Mouse (Mus musculus) heart, postnatal 0 days (tissue): Measurements from ENCODE around the gene Gm11634. TPM values are rescaled to one million over a fixed set of nuclear protein-coding genes. Genes with fewer than 3 reads are reported as not detected.
"Not testable (repeated sequence)": the region's sequence is repeated elsewhere in the genome, so short reads cannot be mapped to it uniquely, and the experiment has no call there.

Experiments used
- ATAC-seq: fragments of 200-750 bp; cut with Nextera tagmentation; 2 replicates; pipeline ENCODE4 v1.8.0; 2017; ENCODE audit warnings: low read depth, moderate number of reproducible peaks, moderate library complexity; ENCODE audit not compliant: insufficient read depth
- DNase-seq: peaks from one replicate; pipeline ENCODE4 v3.0.0-alpha.2; 2016; ENCODE audit warnings: low spot score
- H3K27ac ChIP-seq: fragments of 300-500 bp; sonication (generic); 2 replicates; pipeline ENCODE4 v1.5.1; 2014; ENCODE audit warnings: low read depth, mild to moderate bottlenecking
- H3K27me3 ChIP-seq: fragments of 300-500 bp; sonication (generic); 2 replicates; pipeline ENCODE4 v1.6.1; 2014; ENCODE audit warnings: low read length, mixed read lengths; ENCODE audit not compliant: control insufficient read depth, insufficient read depth
- H3K36me3 ChIP-seq: fragments of 300-500 bp; sonication (generic); replicated peaks from 2 replicates; pipeline ENCODE4 v1.6.1; 2014; ENCODE audit warnings: low read length, mixed read lengths; ENCODE audit not compliant: control insufficient read depth, insufficient read depth
- H3K4me1 ChIP-seq: fragments of 300-500 bp; sonication (generic); 2 replicates; pipeline ENCODE4 v1.6.1; 2014; ENCODE audit warnings: antibody characterized with exemption; ENCODE audit not compliant: control insufficient read depth, insufficient read depth
- H3K4me2 ChIP-seq: fragments of 300-500 bp; sonication (generic); 2 replicates; pipeline ENCODE4 v1.6.1; 2014; ENCODE audit warnings: low read depth, mild to moderate bottlenecking, low read length, moderate library complexity
- H3K4me3 ChIP-seq: fragments of 300-500 bp; sonication (generic); 2 replicates; pipeline ENCODE4 v1.5.1; 2014; ENCODE audit warnings: low read depth, low read length
- H3K9ac ChIP-seq: fragments of 300-500 bp; sonication (generic); replicated peaks from 2 replicates; pipeline ENCODE4 v1.6.1; 2014; ENCODE audit warnings: low read depth, low read length, mixed read lengths
- H3K9me3 ChIP-seq: fragments of 300-500 bp; sonication (generic); replicated peaks from 2 replicates; pipeline ENCODE4 v1.6.1; 2016; ENCODE audit warnings: low read length; ENCODE audit not compliant: control insufficient read depth
- CTCF ChIP-seq: IDR thresholded peaks from 2 replicates; pipeline ENCODE4 v1.5.1; 2016; ENCODE audit warnings: antibody characterized with exemption, control low read depth, low read depth
- EP300 ChIP-seq: IDR thresholded peaks from 2 replicates; pipeline ENCODE4 v1.6.1; 2016; ENCODE audit warnings: antibody characterized with exemption, low read depth
- WGBS: fragments of 180-500 bp; shearing (Covaris S2); extraction: QIAGEN DNeasy Blood & Tissue Kit; methylation state at CpG from one replicate; pipeline ENCODE4 v1.1.7; 2014; 5-methylcytosine and 5-hydroxymethylcytosine counted together
- polyA plus RNA-seq: library from polyadenylated mRNA; unstranded; fragments of >200 nt; fragmentation: Nextera tagmentation; extraction: Ambion mirVana; gene quantifications from 2 replicates; pipeline ENCODE4 v1.2.1, GENCODE M21; 2015
- total RNA-seq: library from RNA; depleted of rRNA; stranded (reverse); fragments of >200 nt; gene quantifications from 2 replicates; pipeline ENCODE4 v1.2.3, GENCODE M21; 2014; ENCODE audit warnings: low replicate concordance; rRNA removed

Gm11634 gene
- total RNA-seq (not detected in 2 replicates), polyA plus RNA-seq (not detected in 2 replicates)

DNA sequence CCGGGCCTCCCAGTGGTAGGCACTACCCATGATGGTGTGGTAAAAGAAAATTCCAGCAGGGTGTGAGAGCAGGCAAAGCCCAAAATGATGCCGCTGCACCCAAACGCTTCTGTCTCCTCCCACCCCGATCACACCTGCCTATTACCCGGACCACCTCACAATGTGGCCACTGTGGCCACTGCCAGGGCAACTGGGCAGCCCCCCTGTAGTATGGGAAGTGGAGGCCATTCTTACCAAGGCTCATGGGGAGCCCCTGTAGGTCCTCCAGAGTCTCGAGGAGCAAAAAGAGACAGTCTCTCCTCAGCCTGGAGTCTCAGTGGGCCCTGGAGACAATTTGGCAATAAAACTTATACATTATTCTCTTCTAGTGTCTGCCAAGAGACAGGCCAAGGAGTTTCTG is at the start of gene Gm11634:
Gm11634 (minus strand) TSS at position 101 of the 400 bp plus-strand sequence.
- H3K9ac ChIP-seq = no peak within 1 kb of the TSS
- TF ChIP-seq EP300 = no peak
- TF ChIP-seq CTCF = no peak
- DNase-seq (no peak), ATAC-seq (no peak)
- no peak within 1 kb of the TSS for H3K27ac ChIP-seq
- no peaks in the 10 kb centered on the region for H3K27me3 ChIP-seq
- no peaks in the 10 kb centered on the region for H3K36me3 ChIP-seq
- H3K4me2 ChIP-seq = no peak within 1 kb of the TSS
- no peak within 1 kb of the TSS for H3K4me3 ChIP-seq
- no peaks in the 10 kb centered on the region for H3K4me1 ChIP-seq
- H3K9me3 ChIP-seq = no peaks in the 10 kb centered on the region
- WGBS = 67% methylated on average over 6 of the region's 6 CpGs

DNA sequence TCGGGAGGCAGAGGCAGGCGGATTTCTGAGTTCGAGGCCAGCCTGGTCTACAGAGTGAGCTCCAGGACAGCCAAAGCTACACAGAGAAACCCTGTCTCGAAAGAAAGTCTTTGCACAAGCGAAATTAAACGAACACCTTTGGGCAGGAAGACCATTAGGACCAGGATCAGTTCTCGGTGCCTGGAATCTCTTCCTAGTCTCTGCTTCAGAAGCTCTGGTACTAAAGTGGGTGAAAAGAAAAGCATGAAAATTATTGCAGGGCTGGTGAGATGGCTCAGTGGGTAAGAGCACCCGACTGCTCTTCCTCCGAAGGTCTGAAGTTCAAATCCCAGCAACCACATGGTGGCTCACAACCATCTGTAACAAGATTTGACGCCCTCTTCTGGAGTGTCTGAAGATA is 48.0 kb upstream of the Gm11634 start:
- H3K4me2 ChIP-seq, H3K9ac ChIP-seq, H3K4me1 ChIP-seq, ATAC-seq, H3K36me3 ChIP-seq, H3K9me3 ChIP-seq, H3K27ac ChIP-seq, DNase-seq, H3K27me3 ChIP-seq, H3K4me3 ChIP-seq: not testable (repeated sequence)
- 92% methylated on average over 10 of the region's 10 CpGs for WGBS

DNA sequence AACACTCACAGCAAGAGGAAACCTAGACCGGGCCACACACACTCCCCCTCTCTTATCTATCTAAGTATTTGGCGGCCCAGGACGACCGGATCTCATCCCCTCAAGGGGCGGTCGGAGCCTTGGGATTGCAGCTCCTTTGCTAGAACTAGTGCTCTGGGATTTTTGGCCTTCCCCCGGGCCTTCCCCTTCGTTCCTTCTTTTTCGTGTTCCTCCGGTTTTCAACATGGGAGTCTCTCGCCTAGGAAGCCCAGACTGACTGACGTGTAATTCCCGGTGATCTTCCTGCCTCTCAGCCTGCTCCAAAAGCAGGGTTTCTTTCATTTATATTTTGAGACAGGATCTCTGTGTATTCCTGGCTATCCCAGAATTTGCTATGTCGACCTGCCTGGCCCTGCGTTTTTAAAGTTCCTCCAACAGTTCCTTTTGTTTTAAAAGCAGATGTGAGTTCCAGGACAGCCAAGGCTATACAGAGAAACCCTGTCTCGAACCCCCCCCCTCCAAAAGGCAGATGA is 47.3 kb upstream of the Gm11634 start:
- Histone ChIP-seq H3K9ac (peak overlapping the region; percentile 63; the same call in 1 of the 2 replicates), H3K4me2 (peak overlapping the region; percentile 51), H3K27ac (peak overlapping the region; percentile 95), H3K4me3 (peak overlapping the region; percentile 35)
- H3K27me3 ChIP-seq, H3K4me1 ChIP-seq, H3K36me3 ChIP-seq, DNase-seq, H3K9me3 ChIP-seq: not testable (repeated sequence)
- WGBS = 11% methylated on average over 15 of the region's 16 CpGs
- peak; percentile 7; the same call in 1 of the 2 replicates for ATAC-seq

DNA sequence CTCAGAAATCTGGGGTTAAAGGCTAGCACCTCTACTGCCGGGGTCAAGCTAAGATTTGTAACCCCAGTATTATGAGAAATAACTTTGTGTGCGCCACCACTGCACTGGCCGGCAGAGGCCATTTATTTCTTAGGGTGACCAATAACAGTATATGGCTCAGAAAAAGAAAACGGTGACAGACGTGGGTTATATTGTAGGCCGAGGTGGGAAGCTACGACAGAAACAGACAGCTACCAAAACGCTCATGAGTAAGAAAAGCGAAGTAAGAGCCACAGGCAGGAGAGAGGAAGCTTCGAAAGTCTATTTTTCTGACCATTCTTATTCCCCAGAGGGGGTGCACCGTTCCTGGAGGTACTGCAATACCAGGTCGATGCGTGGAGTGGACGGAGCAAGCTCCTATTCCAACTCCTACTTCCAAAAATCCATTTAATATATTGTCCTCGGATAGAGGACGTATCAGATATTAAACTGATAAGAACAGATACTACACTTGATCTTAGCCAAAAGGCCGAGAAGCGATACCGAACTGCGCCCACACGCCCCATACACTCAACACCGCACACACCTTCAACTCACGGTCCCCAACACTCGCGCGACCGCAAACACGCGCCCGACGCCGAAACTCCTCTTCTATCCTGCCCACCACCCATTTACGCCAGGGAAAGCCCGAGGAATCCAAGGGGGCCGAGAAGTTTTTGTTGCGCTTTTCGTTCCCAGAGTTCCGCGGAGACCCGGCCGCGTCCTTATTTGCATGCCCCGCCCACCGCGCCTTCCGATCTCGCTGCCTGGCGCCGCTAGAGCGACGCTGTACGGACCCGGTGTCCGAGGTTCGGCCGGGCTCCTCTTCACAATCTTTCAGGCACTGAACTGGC is 46.6 kb upstream of the Gm11634 start:
- peak; percentile 52 for DNase-seq
- not testable (repeated sequence) for H3K9me3 ChIP-seq, H3K27me3 ChIP-seq, H3K4me1 ChIP-seq, H3K36me3 ChIP-seq
- whole genome bisulfite sequencing = under 1% methylated on average over 43 of the region's 56 CpGs
- H3K27ac ChIP-seq = peak overlapping the region; percentile 95
- peak; percentile 64; the same call in 1 of the 2 replicates for TF ChIP-seq EP300
- peak overlapping the region; percentile 63; the same call in 1 of the 2 replicates for H3K9ac ChIP-seq
- peak overlapping the region; percentile 35 for H3K4me3 ChIP-seq
- peak; percentile 70 for ATAC-seq
- H3K4me2 ChIP-seq = peak overlapping the region; percentile 51

DNA sequence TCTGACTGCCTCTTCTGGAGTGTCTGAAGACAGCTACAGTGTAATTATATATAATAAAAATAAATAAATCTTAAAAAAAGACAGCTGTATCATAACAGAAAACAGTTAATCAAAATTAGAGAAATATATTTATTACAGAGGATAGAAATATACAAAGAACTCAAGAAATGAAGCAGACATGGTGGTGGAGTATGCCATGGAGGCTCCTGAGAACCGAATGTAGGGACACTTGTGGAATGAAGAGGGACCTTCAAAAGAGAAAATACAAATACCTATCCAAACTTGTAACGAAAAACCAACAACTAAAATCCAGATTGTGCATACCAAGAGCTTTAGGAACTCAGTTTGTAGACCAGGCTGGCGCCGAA is 46.0 kb upstream of the Gm11634 start:
- peak overlapping the region; percentile 26; the same call in 1 of the 2 replicates for H3K27ac ChIP-seq
- H3K4me2 ChIP-seq = not testable (repeated sequence)
- WGBS = under 1% methylated on average over 4 of the region's 4 CpGs

DNA sequence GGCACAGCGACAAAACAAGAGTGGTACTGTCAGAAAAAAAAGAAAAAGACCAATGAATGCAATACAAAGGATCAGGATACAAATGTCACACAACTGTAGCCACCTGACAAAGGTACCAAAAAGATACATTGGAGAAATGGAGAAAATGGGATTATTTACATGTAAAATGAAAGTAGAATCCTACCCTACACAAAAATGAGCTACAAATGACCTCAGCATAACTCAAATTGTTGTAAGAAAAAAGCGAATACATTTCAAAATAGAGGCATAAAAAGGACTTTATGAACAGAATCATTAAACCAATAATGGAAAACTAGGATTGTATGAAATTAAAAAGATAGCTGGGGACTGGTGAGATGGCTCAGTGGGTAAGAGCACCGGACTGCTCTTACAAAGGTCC is 45.5 kb upstream of the Gm11634 start:
- Histone ChIP-seq H3K9me3 (no peaks in the 10 kb centered on the region), H3K36me3 (no peaks in the 10 kb centered on the region), H3K4me1 (no peaks in the 10 kb centered on the region), H3K9ac (no peak overlapping the region), H3K27ac (no peak overlapping the region), H3K27me3 (no peaks in the 10 kb centered on the region), H3K4me2 (no peak overlapping the region), H3K4me3 (no peak overlapping the region)
- ATAC-seq (no peak), DNase-seq (no peak)
- TF ChIP-seq EP300 (no peak), CTCF (no peak)
- WGBS = 57% methylated on average over 3 of the region's 3 CpGs

More for the DNA sequence above, 46.0 kb upstream of the Gm11634 start:
- H3K9me3 ChIP-seq, H3K27me3 ChIP-seq, H3K4me1 ChIP-seq, H3K36me3 ChIP-seq, ATAC-seq, H3K4me3 ChIP-seq, DNase-seq, H3K9ac ChIP-seq: not testable (repeated sequence)
